Mouse (Mus musculus): ENCODE results near the gene Ctnna2. TPM values are rescaled to one million over a fixed set of nuclear protein-coding genes. Genes with fewer than 3 reads are reported as not detected.

The Ctnna2 gene
- polyA plus RNA-seq, 1 experiment from 2014 or later, result 89.0 TPM

GRCm38 (mm10) chr6:77582568-77582967 is 396.9 kb downstream of the Ctnna2 start:
- Histone ChIP-seq H3K27ac (ENCODE audit: low read depth, low read length) (no peak overlapping the region), H3K4me2 (ENCODE audit: low read length) (no peak overlapping the region), H3K4me3 (ENCODE audit: low read depth, low read length) (no peak overlapping the region), H3K36me3 (ENCODE audit: control insufficient read depth, insufficient read depth, low read length) (no peaks in the 10 kb centered on the region), H3K4me1 (ENCODE audit: control insufficient read depth, insufficient read depth, low read length) (no peaks in the 10 kb centered on the region), H3K27me3 (replicated peaks; ENCODE audit: control insufficient read depth, insufficient read depth, low read length) (no peaks in the 10 kb centered on the region), H3K9me3 (replicated peaks; ENCODE audit: control insufficient read depth, low read length) (no peaks in the 10 kb centered on the region), H3K9ac (ENCODE audit: low read length) (no peak overlapping the region)
- peak; percentile 42; the same call in 1 of the 2 replicates for ATAC-seq
- 39% methylated on average over 4 of the region's 4 CpGs for WGBS
- peak; percentile 62 for DNase-seq (ENCODE audit: low spot score)

- Histone ChIP-seq H3K4me3 (ENCODE audit: low read depth, low read length) (no peak overlapping the region), H3K36me3 (ENCODE audit: control insufficient read depth, insufficient read depth, low read length) (no peaks in the 10 kb centered on the region), H3K27me3 (replicated peaks; ENCODE audit: control insufficient read depth, insufficient read depth, low read length) (no peaks in the 10 kb centered on the region), H3K27ac (ENCODE audit: low read depth, low read length) (no peak overlapping the region), H3K9me3 (replicated peaks; ENCODE audit: control insufficient read depth, low read length) (no peaks in the 10 kb centered on the region), H3K9ac (ENCODE audit: low read length) (no peak overlapping the region), H3K4me2 (ENCODE audit: low read length) (no peak overlapping the region), H3K4me1 (ENCODE audit: control insufficient read depth, insufficient read depth, low read length) (no peaks in the 10 kb centered on the region)
- DNase-seq (ENCODE audit: low spot score), result no peak
- no peak for ATAC-seq
These were observed 398.6 kb downstream of the Ctnna2 start for GRCm38 (mm10) chr6:77580926-77581325.

GRCm38 (mm10) chr6:77578612-77579011 is 400.9 kb downstream of the Ctnna2 start:
- DNase-seq (ENCODE audit: low spot score), result peak; percentile 37
- H3K36me3 ChIP-seq (ENCODE audit: control insufficient read depth, insufficient read depth, low read length), result no peaks in the 10 kb centered on the region
- H3K4me3 ChIP-seq (ENCODE audit: low read depth, low read length), result no peak overlapping the region

GRCm38 (mm10) chr6:77577585-77577984 is 401.9 kb downstream of the Ctnna2 start:
- Histone ChIP-seq H3K9me3 (replicated peaks; ENCODE audit: control insufficient read depth, low read length) (no peaks in the 10 kb centered on the region), H3K4me1 (ENCODE audit: control insufficient read depth, insufficient read depth, low read length) (no peaks in the 10 kb centered on the region), H3K27me3 (replicated peaks; ENCODE audit: control insufficient read depth, insufficient read depth, low read length) (no peaks in the 10 kb centered on the region), H3K27ac (ENCODE audit: low read depth, low read length) (no peak overlapping the region), H3K36me3 (ENCODE audit: control insufficient read depth, insufficient read depth, low read length) (no peaks in the 10 kb centered on the region), H3K4me2 (ENCODE audit: low read length) (no peak overlapping the region), H3K9ac (ENCODE audit: low read length) (no peak overlapping the region), H3K4me3 (ENCODE audit: low read depth, low read length) (no peak overlapping the region)
- DNase-seq (ENCODE audit: low spot score) (no peak), ATAC-seq (no peak)
- 55% methylated on average over 3 of the region's 3 CpGs for WGBS

More at GRCm38 (mm10) chr6:77578612-77579011, 400.9 kb downstream of the Ctnna2 start:
- Histone ChIP-seq H3K4me1 (ENCODE audit: control insufficient read depth, insufficient read depth, low read length) (no peaks in the 10 kb centered on the region), H3K9me3 (replicated peaks; ENCODE audit: control insufficient read depth, low read length) (no peaks in the 10 kb centered on the region), H3K4me2 (ENCODE audit: low read length) (no peak overlapping the region), H3K27ac (ENCODE audit: low read depth, low read length) (no peak overlapping the region), H3K27me3 (replicated peaks; ENCODE audit: control insufficient read depth, insufficient read depth, low read length) (no peaks in the 10 kb centered on the region), H3K9ac (ENCODE audit: low read length) (no peak overlapping the region)
- ATAC-seq, result no peak
- WGBS, result 56% methylated on average over 1 of the region's 1 CpGs

- ATAC-seq, result 0 out of 2 replicates have a peak, but pooled peaks have one; percentile 32
- Histone ChIP-seq H3K27me3 (replicated peaks; ENCODE audit: control insufficient read depth, insufficient read depth, low read length) (no peaks in the 10 kb centered on the region), H3K9ac (ENCODE audit: low read length) (no peak overlapping the region), H3K4me2 (ENCODE audit: low read length) (no peak overlapping the region), H3K4me3 (ENCODE audit: low read depth, low read length) (no peak overlapping the region), H3K9me3 (replicated peaks; ENCODE audit: control insufficient read depth, low read length) (no peaks in the 10 kb centered on the region), H3K4me1 (ENCODE audit: control insufficient read depth, insufficient read depth, low read length) (no peaks in the 10 kb centered on the region), H3K27ac (ENCODE audit: low read depth, low read length) (no peak overlapping the region), H3K36me3 (ENCODE audit: control insufficient read depth, insufficient read depth, low read length) (no peaks in the 10 kb centered on the region)
- DNase-seq (ENCODE audit: low spot score), result peak; percentile 54
- WGBS, result 41% methylated on average over 3 of the region's 3 CpGs
These were observed 406.9 kb downstream of the Ctnna2 start for GRCm38 (mm10) chr6:77572614-77573013.

- no peak overlapping the region for H3K4me2 ChIP-seq (ENCODE audit: low read length)
- DNase-seq (ENCODE audit: low spot score) (no peak), ATAC-seq (no peak)
- H3K27ac ChIP-seq (ENCODE audit: low read depth, low read length), result no peak overlapping the region
- H3K9me3 ChIP-seq (replicated peaks; ENCODE audit: control insufficient read depth, low read length), result no peaks in the 10 kb centered on the region
- H3K9ac ChIP-seq (ENCODE audit: low read length), result no peak overlapping the region
- 80% methylated on average over 3 of the region's 3 CpGs for WGBS
- no peaks in the 10 kb centered on the region for H3K36me3 ChIP-seq (ENCODE audit: control insufficient read depth, insufficient read depth, low read length)
- H3K4me3 ChIP-seq (ENCODE audit: low read depth, low read length), result no peak overlapping the region
- no peaks in the 10 kb centered on the region for H3K27me3 ChIP-seq (replicated peaks; ENCODE audit: control insufficient read depth, insufficient read depth, low read length)
- no peaks in the 10 kb centered on the region for H3K4me1 ChIP-seq (ENCODE audit: control insufficient read depth, insufficient read depth, low read length)
These were observed 409.6 kb downstream of the Ctnna2 start for GRCm38 (mm10) chr6:77569851-77570250.

GRCm38 (mm10) chr6:77556181-77556580 is 423.3 kb downstream of the Ctnna2 start:
- no peak overlapping the region for H3K27ac ChIP-seq (ENCODE audit: low read depth, low read length)
- H3K9ac ChIP-seq (ENCODE audit: low read length), result no peak overlapping the region
- no peaks in the 10 kb centered on the region for H3K36me3 ChIP-seq (ENCODE audit: control insufficient read depth, insufficient read depth, low read length)
- DNase-seq (ENCODE audit: low spot score) (no peak), ATAC-seq (no peak)
- no peak overlapping the region for H3K4me3 ChIP-seq (ENCODE audit: low read depth, low read length)
- no peaks in the 10 kb centered on the region for H3K4me1 ChIP-seq (ENCODE audit: control insufficient read depth, insufficient read depth, low read length)
- H3K27me3 ChIP-seq (replicated peaks; ENCODE audit: control insufficient read depth, insufficient read depth, low read length), result no peaks in the 10 kb centered on the region
- H3K4me2 ChIP-seq (ENCODE audit: low read length), result no peak overlapping the region
- 81% methylated on average over 1 of the region's 1 CpGs for WGBS
- H3K9me3 ChIP-seq (replicated peaks; ENCODE audit: control insufficient read depth, low read length), result no peaks in the 10 kb centered on the region

GRCm38 (mm10) chr6:77537055-77537807 is 442.3 kb downstream of the Ctnna2 start:
- Histone ChIP-seq H3K27ac (ENCODE audit: low read depth, low read length) (no peak overlapping the region), H3K4me3 (ENCODE audit: low read depth, low read length) (no peak overlapping the region), H3K4me1 (ENCODE audit: control insufficient read depth, insufficient read depth, low read length) (peaks cover 4% of the 10 kb centered on the region; the same call in 1 of the 2 replicates), H3K9ac (ENCODE audit: low read length) (no peak overlapping the region), H3K4me2 (ENCODE audit: low read length) (peak overlapping the region; percentile 21), H3K27me3 (replicated peaks; ENCODE audit: control insufficient read depth, insufficient read depth, low read length) (no peaks in the 10 kb centered on the region), H3K36me3 (ENCODE audit: control insufficient read depth, insufficient read depth, low read length) (no peaks in the 10 kb centered on the region), H3K9me3 (replicated peaks; ENCODE audit: control insufficient read depth, low read length) (no peaks in the 10 kb centered on the region)
- ATAC-seq (peak; percentile 66), DNase-seq (ENCODE audit: low spot score) (peak; percentile 50)
- 23% methylated on average over 15 of the region's 15 CpGs for WGBS

- DNase-seq (ENCODE audit: low spot score) (peak; percentile 34), ATAC-seq (no peak)
- Histone ChIP-seq H3K27me3 (replicated peaks; ENCODE audit: control insufficient read depth, insufficient read depth, low read length) (no peaks in the 10 kb centered on the region), H3K4me2 (ENCODE audit: low read length) (no peak overlapping the region), H3K36me3 (ENCODE audit: control insufficient read depth, insufficient read depth, low read length) (no peaks in the 10 kb centered on the region), H3K9me3 (replicated peaks; ENCODE audit: control insufficient read depth, low read length) (no peaks in the 10 kb centered on the region), H3K27ac (ENCODE audit: low read depth, low read length) (no peak overlapping the region), H3K4me1 (ENCODE audit: control insufficient read depth, insufficient read depth, low read length) (no peaks in the 10 kb centered on the region), H3K9ac (ENCODE audit: low read length) (no peak overlapping the region), H3K4me3 (ENCODE audit: low read depth, low read length) (no peak overlapping the region)
- 72% methylated on average over 2 of the region's 2 CpGs for WGBS
These were observed 451.9 kb downstream of the Ctnna2 start for GRCm38 (mm10) chr6:77527636-77528035.

Data from forebrain, embryonic 14.5 days (tissue).